Mouse (Mus musculus): Measurements from ENCODE around the gene Mdh1b.

Mdh1b gene

DNA sequence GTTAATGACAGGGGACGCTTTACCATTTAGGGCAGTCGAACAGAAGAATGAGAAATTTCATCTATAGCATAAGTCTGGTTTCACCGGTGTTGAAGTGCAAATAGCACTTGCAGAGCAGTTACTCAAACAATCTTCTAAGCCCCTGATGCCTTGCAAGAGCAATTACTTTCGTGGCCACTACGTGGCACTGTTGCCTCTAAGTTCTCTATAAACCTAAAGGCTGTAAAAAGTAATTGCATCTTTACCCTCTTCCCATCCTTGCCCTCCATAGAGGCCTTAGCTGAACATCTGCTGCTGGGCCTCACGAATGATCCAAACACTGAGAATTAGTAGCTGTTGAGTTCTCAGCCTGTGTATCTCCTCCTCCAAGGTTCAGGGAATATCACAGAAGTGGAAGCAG is 72.1 kb downstream of the Mdh1b start:
- peak; percentile 18 to 22 for DNase-seq (ENCODE audit: low spot score in 2 of 2)

Data from spleen, postnatal 36 days (tissue).